Mouse (Mus musculus): ENCODE measurements around the gene Dek. TPM values are rescaled to one million over a fixed set of nuclear protein-coding genes. Genes with fewer than 3 reads are reported as not detected.

Gene Dek
- polyA plus RNA-seq, 1 experiment from 2014 or later = 226 TPM

- ATAC-seq (replicated peaks; ENCODE audit: low FRiP score, low TSS enrichment, low read depth) (no peak), DNase-seq (ENCODE audit: low spot score) (peak; percentile 79)
- Histone ChIP-seq H3K36me3 (ENCODE audit: control insufficient read depth, insufficient read depth, low read length) (peaks cover 30% of the 10 kb centered on the region), H3K27me3 (replicated peaks; ENCODE audit: control insufficient read depth, insufficient read depth, low read length) (no peaks in the 10 kb centered on the region), H3K9ac (ENCODE audit: low read length) (peak overlapping the region; percentile 95), H3K4me2 (ENCODE audit: low read length) (peak overlapping the region; percentile 70), H3K4me1 (replicated peaks; ENCODE audit: control insufficient read depth, insufficient read depth, low read length) (peaks cover 16% of the 10 kb centered on the region), H3K9me3 (ENCODE audit: control insufficient read depth, low read length) (no peaks in the 10 kb centered on the region), H3K4me3 (ENCODE audit: low read depth, low read length) (peak overlapping the region; percentile 90), H3K27ac (ENCODE audit: low read depth) (peak overlapping the region; percentile 100)
- WGBS = under 1% methylated on average over 25 of the region's 25 CpGs
Measured at GRCm38 (mm10) chr13:47104856-47105541, 1.0 kb downstream of the Dek start.

DNA sequence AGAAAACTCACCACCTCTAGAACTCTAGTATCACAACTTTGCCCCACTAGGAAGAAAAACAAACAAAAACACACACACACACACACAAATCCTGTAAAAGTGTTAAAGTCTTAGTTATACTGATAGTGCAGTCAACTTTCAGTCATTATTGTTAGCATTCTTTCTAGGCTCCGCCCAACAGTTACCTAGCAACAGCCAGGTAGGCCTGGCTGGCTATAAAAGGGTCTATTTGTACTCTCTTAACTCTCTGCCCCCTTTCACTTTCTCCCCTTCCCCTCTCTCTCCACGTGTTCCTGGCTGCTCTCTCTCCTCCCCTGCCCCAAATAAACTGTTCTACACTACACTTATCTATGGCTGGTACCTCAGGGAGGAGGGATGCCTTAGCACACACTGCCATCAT is 1.9 kb downstream of the Dek start:
- H3K9ac ChIP-seq (ENCODE audit: low read length) = peak overlapping the region; percentile 95; the same call in 1 of the 2 replicates
- ATAC-seq (replicated peaks; ENCODE audit: low FRiP score, low TSS enrichment, low read depth) = no peak

DNA sequence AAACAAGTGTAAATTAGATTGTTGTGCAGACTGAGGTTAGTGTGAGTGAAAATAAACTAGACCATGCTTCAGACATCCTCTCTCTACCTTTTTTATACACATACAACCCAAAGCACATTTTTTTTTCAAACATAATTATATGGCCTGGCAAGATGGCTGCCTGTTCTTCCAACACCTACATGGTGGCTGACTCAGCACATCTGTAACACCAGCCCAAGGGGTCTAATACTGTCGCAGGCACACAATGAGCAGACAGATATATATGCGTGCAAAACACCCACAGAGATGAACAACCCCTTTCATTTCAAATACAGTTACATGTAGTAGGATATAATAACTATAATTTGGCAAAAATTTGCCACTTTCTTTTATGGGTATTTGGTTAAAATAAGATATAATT is 5.4 kb downstream of the Dek start:
- no peak overlapping the region for H3K9ac ChIP-seq (ENCODE audit: low read length)
- peaks cover 16% of the 10 kb centered on the region for H3K4me1 ChIP-seq (replicated peaks; ENCODE audit: control insufficient read depth, insufficient read depth, low read length)
- ATAC-seq (replicated peaks; ENCODE audit: low FRiP score, low TSS enrichment, low read depth) (no peak), DNase-seq (ENCODE audit: low spot score) (no peak)
- H3K4me2 ChIP-seq (ENCODE audit: low read length) = no peak overlapping the region
- WGBS = 94% methylated on average over 2 of the region's 2 CpGs
- no peak overlapping the region for H3K27ac ChIP-seq (ENCODE audit: low read depth)
- H3K9me3 ChIP-seq (ENCODE audit: control insufficient read depth, low read length) = no peaks in the 10 kb centered on the region
- peaks cover 72% of the 10 kb centered on the region for H3K36me3 ChIP-seq (ENCODE audit: control insufficient read depth, insufficient read depth, low read length)
- no peaks in the 10 kb centered on the region for H3K27me3 ChIP-seq (replicated peaks; ENCODE audit: control insufficient read depth, insufficient read depth, low read length)
- H3K4me3 ChIP-seq (ENCODE audit: low read depth, low read length) = no peak overlapping the region

More for the DNA sequence above, 1.9 kb downstream of the Dek start:
- peak overlapping the region; percentile 70 for H3K4me2 ChIP-seq (ENCODE audit: low read length)
- H3K27ac ChIP-seq (ENCODE audit: low read depth) = no peak overlapping the region
- no peaks in the 10 kb centered on the region for H3K9me3 ChIP-seq (ENCODE audit: control insufficient read depth, low read length)
- no peak for DNase-seq (ENCODE audit: low spot score)
- WGBS = 20% methylated on average over 2 of the region's 2 CpGs
- H3K4me3 ChIP-seq (ENCODE audit: low read depth, low read length) = peak overlapping the region; percentile 90
- no peaks in the 10 kb centered on the region for H3K27me3 ChIP-seq (replicated peaks; ENCODE audit: control insufficient read depth, insufficient read depth, low read length)
- H3K36me3 ChIP-seq (ENCODE audit: control insufficient read depth, insufficient read depth, low read length) = peaks cover 39% of the 10 kb centered on the region
- H3K4me1 ChIP-seq (replicated peaks; ENCODE audit: control insufficient read depth, insufficient read depth, low read length) = peaks cover 16% of the 10 kb centered on the region

DNA sequence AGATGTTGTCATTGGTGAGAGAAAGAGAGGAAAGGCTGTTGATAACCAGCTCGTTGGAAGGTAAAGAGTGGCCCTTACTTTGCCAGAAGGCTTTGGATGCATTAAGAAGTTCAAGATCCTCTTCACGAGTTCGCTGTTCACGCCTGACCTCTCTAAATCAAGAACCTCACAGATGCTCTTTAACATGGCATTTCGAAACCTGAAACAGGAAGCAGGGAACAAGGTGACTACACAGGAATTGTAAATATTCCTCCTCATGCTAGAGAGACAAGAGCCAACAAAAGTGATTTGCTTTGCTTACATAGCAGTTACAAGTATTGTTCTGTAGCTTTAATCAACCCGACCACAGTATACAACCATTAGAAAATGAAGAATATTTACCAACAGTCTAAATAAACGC is 6.7 kb downstream of the Dek start:
- WGBS = 75% methylated on average over 7 of the region's 7 CpGs
- no peak for ATAC-seq (replicated peaks; ENCODE audit: low FRiP score, low TSS enrichment, low read depth)

GRCm38 (mm10) chr13:47096591-47096990 is 9.4 kb downstream of the Dek start:
- no peaks in the 10 kb centered on the region for H3K9me3 ChIP-seq (ENCODE audit: control insufficient read depth, low read length)
- H3K4me3 ChIP-seq (ENCODE audit: low read depth, low read length) = no peak overlapping the region
- no peaks in the 10 kb centered on the region for H3K4me1 ChIP-seq (replicated peaks; ENCODE audit: control insufficient read depth, insufficient read depth, low read length)
- WGBS = 82% methylated on average over 2 of the region's 2 CpGs
- ATAC-seq (replicated peaks; ENCODE audit: low FRiP score, low TSS enrichment, low read depth) = no peak
- DNase-seq (ENCODE audit: low spot score) = no peak
- H3K4me2 ChIP-seq (ENCODE audit: low read length) = no peak overlapping the region
- H3K27me3 ChIP-seq (replicated peaks; ENCODE audit: control insufficient read depth, insufficient read depth, low read length) = no peaks in the 10 kb centered on the region
- H3K9ac ChIP-seq (ENCODE audit: low read length) = no peak overlapping the region
- H3K27ac ChIP-seq (ENCODE audit: low read depth) = no peak overlapping the region
- H3K36me3 ChIP-seq (ENCODE audit: control insufficient read depth, insufficient read depth, low read length) = peaks cover 97% of the 10 kb centered on the region

More for the DNA sequence above, 6.7 kb downstream of the Dek start:
- Histone ChIP-seq H3K27ac (ENCODE audit: low read depth) (no peak overlapping the region), H3K36me3 (ENCODE audit: control insufficient read depth, insufficient read depth, low read length) (peaks cover 86% of the 10 kb centered on the region), H3K4me1 (replicated peaks; ENCODE audit: control insufficient read depth, insufficient read depth, low read length) (peaks cover 15% of the 10 kb centered on the region), H3K4me3 (ENCODE audit: low read depth, low read length) (no peak overlapping the region), H3K9me3 (ENCODE audit: control insufficient read depth, low read length) (no peaks in the 10 kb centered on the region), H3K9ac (ENCODE audit: low read length) (no peak overlapping the region), H3K4me2 (ENCODE audit: low read length) (no peak overlapping the region), H3K27me3 (replicated peaks; ENCODE audit: control insufficient read depth, insufficient read depth, low read length) (no peaks in the 10 kb centered on the region)
- DNase-seq (ENCODE audit: low spot score) = no peak

GRCm38 (mm10) chr13:47093791-47094190 is 12.2 kb downstream of the Dek start:
- Histone ChIP-seq H3K27me3 (replicated peaks; ENCODE audit: control insufficient read depth, insufficient read depth, low read length) (no peaks in the 10 kb centered on the region), H3K4me1 (replicated peaks; ENCODE audit: control insufficient read depth, insufficient read depth, low read length) (no peaks in the 10 kb centered on the region), H3K9ac (ENCODE audit: low read length) (no peak overlapping the region), H3K9me3 (ENCODE audit: control insufficient read depth, low read length) (no peaks in the 10 kb centered on the region), H3K4me3 (ENCODE audit: low read depth, low read length) (no peak overlapping the region), H3K27ac (ENCODE audit: low read depth) (no peak overlapping the region), H3K36me3 (ENCODE audit: control insufficient read depth, insufficient read depth, low read length) (peaks cover 96% of the 10 kb centered on the region), H3K4me2 (ENCODE audit: low read length) (no peak overlapping the region)
- DNase-seq (ENCODE audit: low spot score) = peak; percentile 18
- 94% methylated on average over 2 of the region's 2 CpGs for WGBS
- ATAC-seq (replicated peaks; ENCODE audit: low FRiP score, low TSS enrichment, low read depth) = no peak

DNA sequence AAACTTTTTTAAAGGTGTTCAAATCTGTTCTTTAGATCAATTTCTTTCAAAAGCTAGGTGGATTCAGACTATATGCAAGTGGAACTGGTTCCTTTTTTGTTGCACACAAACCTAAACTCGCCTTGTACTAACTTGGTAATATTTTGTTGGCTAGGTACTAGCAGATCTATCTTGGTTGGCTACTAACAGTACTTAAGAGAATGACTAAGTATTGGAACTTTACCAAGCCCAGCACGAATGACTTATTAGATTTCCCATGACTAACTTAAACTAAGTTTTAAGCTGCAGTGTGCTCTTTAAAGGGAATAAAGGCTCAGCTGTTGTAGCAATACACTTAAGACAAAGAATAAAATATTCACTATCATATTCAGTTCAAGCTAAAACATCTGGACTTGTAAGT is 16.7 kb downstream of the Dek start:
- DNase-seq (ENCODE audit: low spot score) (no peak), ATAC-seq (replicated peaks; ENCODE audit: low FRiP score, low TSS enrichment, low read depth) (no peak)
- no peaks in the 10 kb centered on the region for H3K27me3 ChIP-seq (replicated peaks; ENCODE audit: control insufficient read depth, insufficient read depth, low read length)
- no peaks in the 10 kb centered on the region for H3K4me1 ChIP-seq (replicated peaks; ENCODE audit: control insufficient read depth, insufficient read depth, low read length)
- 88% methylated on average over 2 of the region's 2 CpGs for WGBS
- no peak overlapping the region for H3K27ac ChIP-seq (ENCODE audit: low read depth)
- H3K4me2 ChIP-seq (ENCODE audit: low read length) = no peak overlapping the region
- H3K36me3 ChIP-seq (ENCODE audit: control insufficient read depth, insufficient read depth, low read length) = peaks cover 93% of the 10 kb centered on the region
- no peak overlapping the region for H3K9ac ChIP-seq (ENCODE audit: low read length)
- no peak overlapping the region for H3K4me3 ChIP-seq (ENCODE audit: low read depth, low read length)
- H3K9me3 ChIP-seq (ENCODE audit: control insufficient read depth, low read length) = no peaks in the 10 kb centered on the region

DNA sequence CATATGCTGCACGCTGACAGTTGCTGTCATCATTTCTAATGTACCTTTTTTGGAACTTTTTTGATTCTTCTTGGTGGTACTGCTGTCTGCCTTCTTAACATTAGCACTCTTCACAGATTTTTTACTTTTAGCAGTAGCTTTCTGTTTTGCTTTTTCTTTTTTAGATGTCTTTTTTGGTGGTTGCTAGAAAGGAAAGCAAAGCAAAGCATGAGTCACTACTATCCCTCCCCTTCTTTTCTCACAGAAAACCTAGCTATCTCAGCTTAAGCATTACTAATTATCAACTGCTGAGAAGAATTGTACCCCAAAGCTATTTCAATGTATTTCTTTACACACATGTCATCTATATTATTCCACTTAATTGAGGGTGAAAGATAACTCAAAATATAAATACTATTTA is 17.6 kb downstream of the Dek start:
- WGBS = 88% methylated on average over 1 of the region's 1 CpGs
- DNase-seq (ENCODE audit: low spot score) (no peak), ATAC-seq (replicated peaks; ENCODE audit: low FRiP score, low TSS enrichment, low read depth) (no peak)
- Histone ChIP-seq H3K9me3 (ENCODE audit: control insufficient read depth, low read length) (no peaks in the 10 kb centered on the region), H3K4me2 (ENCODE audit: low read length) (no peak overlapping the region), H3K4me3 (ENCODE audit: low read depth, low read length) (no peak overlapping the region), H3K27me3 (replicated peaks; ENCODE audit: control insufficient read depth, insufficient read depth, low read length) (no peaks in the 10 kb centered on the region), H3K9ac (ENCODE audit: low read length) (no peak overlapping the region), H3K4me1 (replicated peaks; ENCODE audit: control insufficient read depth, insufficient read depth, low read length) (no peaks in the 10 kb centered on the region), H3K27ac (ENCODE audit: low read depth) (no peak overlapping the region), H3K36me3 (ENCODE audit: control insufficient read depth, insufficient read depth, low read length) (peaks cover 88% of the 10 kb centered on the region)

GRCm38 (mm10) chr13:47080905-47081505 is 25.0 kb downstream of the Dek start:
- no peaks in the 10 kb centered on the region for H3K9me3 ChIP-seq (ENCODE audit: control insufficient read depth, low read length)
- H3K4me2 ChIP-seq (ENCODE audit: low read length) = no peak overlapping the region
- DNase-seq (ENCODE audit: low spot score) (no peak), ATAC-seq (replicated peaks; ENCODE audit: low FRiP score, low TSS enrichment, low read depth) (no peak)
- no peak overlapping the region for H3K4me3 ChIP-seq (ENCODE audit: low read depth, low read length)
- peaks cover 56% of the 10 kb centered on the region for H3K36me3 ChIP-seq (ENCODE audit: control insufficient read depth, insufficient read depth, low read length)
- H3K9ac ChIP-seq (ENCODE audit: low read length) = no peak overlapping the region
- H3K27ac ChIP-seq (ENCODE audit: low read depth) = no peak overlapping the region
- H3K4me1 ChIP-seq (replicated peaks; ENCODE audit: control insufficient read depth, insufficient read depth, low read length) = no peaks in the 10 kb centered on the region
- 85% methylated on average over 4 of the region's 4 CpGs for WGBS
- H3K27me3 ChIP-seq (replicated peaks; ENCODE audit: control insufficient read depth, insufficient read depth, low read length) = no peaks in the 10 kb centered on the region

Data from intestine, embryonic 14.5 days (tissue).